Mouse (Mus musculus) layer of hippocampus, adult 2 months (tissue): ENCODE results near the gene Nr4a1. TPM values are rescaled to one million over a fixed set of nuclear protein-coding genes. Genes with fewer than 3 reads are reported as not detected.
A peak's percentile ranks its signal among the peaks of the same experiment; 100 is the strongest.

ENCODE experiments used
- DNase-seq, 2 experiments: peaks; one replicate each; pipeline ENCODE4 v3.0.0; 2022; ENCODE audit warnings: low spot score in 2 of 2
- H3K27ac ChIP-seq: fragments of 200-600 bp; 2 replicates; pipeline ENCODE4 v1.8.1; 2022
- H3K4me3 ChIP-seq: fragments of 200-600 bp; 2 replicates; pipeline ENCODE4 v1.8.1; 2022; ENCODE audit warnings: mild to moderate bottlenecking
- CTCF ChIP-seq: fragments of 200-600 bp; conservative IDR thresholded peaks from 2 replicates; pipeline ENCODE4 v1.8.1; 2022; ENCODE audit warnings: antibody characterized with exemption, mild to moderate bottlenecking, moderate library complexity
- total RNA-seq, 2 experiments: library from RNA; stranded (reverse); gene quantifications; 2 replicates each; pipeline ENCODE4 v1.2.3; 2021

Nr4a1 gene
- total RNA-seq, 2 experiments from 2014 or later: 39.8 to 54.8 TPM

DNA sequence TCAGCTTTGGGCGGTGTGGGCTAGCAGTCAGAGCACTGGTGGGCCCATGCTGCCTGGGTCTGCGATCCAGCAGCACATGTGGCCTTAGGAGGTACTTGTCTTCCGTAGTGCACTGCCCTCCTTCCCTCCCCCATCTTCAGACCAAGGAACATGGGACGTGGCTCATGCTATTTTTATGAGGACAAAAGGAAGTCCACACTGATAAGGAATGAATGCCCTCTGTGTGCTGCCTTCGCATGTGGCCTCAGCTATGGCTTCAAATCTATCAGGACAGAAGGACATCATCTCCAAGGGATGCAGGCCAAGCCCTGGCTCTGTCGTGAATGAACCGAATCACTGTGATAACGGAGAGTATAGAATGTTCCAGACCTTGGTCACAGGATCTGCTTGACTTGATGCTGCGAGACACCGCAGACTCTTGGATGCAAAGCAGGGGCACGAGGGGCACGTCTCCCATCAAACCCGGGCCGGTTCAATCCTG lies 45.5 kb downstream of the Nr4a1 start:
- H3K4me3 ChIP-seq: no peak overlapping the region
- no peak for TF ChIP-seq CTCF

DNA sequence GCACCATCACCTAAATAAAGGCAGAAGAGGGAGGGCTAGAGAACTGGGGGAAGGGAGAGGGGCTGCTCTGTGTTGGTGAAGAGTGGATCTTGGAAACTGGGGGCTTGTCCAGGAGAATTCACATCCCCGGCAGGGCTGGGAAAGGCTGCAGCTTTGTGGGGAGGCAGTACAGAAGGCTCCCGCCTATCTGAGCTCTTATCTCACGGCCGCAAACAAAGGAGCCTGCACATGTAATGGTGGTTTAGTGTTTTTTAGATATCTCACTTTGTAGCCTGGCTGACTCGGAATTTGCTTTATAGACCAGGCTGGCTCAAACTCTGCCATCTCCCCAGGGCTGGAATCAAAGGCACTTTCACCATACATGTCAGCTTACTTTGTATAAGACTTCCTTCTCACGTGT lies 46.1 kb downstream of the Nr4a1 start:
- H3K4me3 ChIP-seq: no peak overlapping the region
- no peak for DNase-seq
- TF ChIP-seq CTCF: no peak
- no peak overlapping the region for H3K27ac ChIP-seq

More for the DNA sequence above, 45.5 kb downstream of the Nr4a1 start:
- no peak overlapping the region for H3K27ac ChIP-seq
- no peak for DNase-seq

GRCm38 (mm10) chr15:101302201-101302600 lies 48.1 kb downstream of the Nr4a1 start:
- no peak for DNase-seq
- TF ChIP-seq CTCF: no peak
- H3K4me3 ChIP-seq: no peak overlapping the region
- no peak overlapping the region for H3K27ac ChIP-seq

DNA sequence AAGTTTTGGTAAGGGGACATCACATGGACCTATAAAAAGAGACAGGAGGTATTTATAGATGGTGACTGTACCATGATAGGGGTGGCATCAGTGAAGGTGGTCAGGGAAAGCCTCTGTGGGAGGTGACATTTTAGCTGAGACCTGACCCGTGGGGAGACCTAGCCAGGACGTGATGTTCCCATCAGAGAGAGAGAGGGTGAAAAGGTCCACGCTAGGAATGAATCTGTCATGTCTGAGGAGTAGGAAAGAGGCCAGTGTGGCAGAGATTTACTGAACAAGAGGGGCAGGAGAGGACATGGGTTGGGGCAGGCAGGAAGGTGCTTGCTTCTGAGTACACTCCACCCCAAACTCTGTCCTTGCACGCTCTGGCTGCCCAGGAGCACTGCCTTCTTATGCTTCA lies 49.8 kb downstream of the Nr4a1 start:
- Histone ChIP-seq H3K4me3 (no peak overlapping the region), H3K27ac (no peak overlapping the region)
- DNase-seq: no peak
- no peak for TF ChIP-seq CTCF

GRCm38 (mm10) chr15:101306459-101306858 lies 52.4 kb downstream of the Nr4a1 start:
- Histone ChIP-seq H3K4me3 (no peak overlapping the region), H3K27ac (peak overlapping the region; percentile 90)
- TF ChIP-seq CTCF: no peak
- peak; percentile 67 to 69 for DNase-seq

DNA sequence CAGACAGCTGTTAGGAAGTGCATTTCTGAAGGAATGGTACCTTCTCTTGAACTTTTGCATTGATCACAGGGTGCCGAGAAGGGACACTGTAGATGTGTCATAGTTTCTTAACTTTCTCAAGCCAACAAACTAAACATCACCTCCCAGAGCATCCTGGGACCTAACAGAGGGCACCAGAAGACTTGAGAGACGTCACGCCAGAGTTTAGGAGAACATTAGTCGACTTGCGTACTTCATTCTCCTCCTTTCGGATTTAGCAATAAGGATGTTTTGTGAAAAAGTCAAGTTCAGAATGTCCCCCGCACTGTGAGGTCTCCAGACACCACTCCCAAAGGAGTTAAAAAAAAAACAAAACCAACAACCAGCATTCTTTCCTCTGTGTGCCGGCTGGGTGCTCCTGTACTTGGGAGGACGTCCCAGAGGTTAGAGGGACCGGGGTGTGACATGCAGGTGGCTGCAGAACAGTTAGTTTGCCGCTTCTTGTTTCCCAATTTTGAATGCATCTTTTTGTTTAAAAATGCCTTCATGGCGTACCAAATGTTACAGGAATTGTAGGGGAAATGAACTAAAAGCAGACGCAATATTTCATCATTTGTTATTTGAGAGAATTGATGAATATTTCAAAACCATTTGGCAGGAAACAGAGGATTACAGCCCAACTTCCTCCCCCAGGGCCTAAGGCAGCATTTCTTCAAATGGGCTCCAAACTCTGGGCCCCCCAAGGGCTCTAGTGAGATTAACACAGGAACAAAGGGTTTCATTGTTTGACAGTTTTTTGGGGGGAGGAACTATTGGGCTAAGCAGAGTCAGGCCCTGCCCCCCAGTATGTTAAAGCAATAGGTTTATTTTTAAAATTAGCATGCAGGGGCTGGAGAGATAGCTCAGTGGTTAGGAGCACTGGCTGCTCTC lies 54.6 kb downstream of the Nr4a1 start:
- TF ChIP-seq CTCF: no peak
- peak; percentile 48 to 54 for DNase-seq
- Histone ChIP-seq H3K4me3 (no peak overlapping the region), H3K27ac (peak overlapping the region; percentile 90)

GRCm38 (mm10) chr15:101309493-101309892 lies 55.4 kb downstream of the Nr4a1 start:
- TF ChIP-seq CTCF: no peak
- H3K4me3 ChIP-seq: no peak overlapping the region
- no peak for DNase-seq
- peak overlapping the region; percentile 90 for H3K27ac ChIP-seq

- no peak for TF ChIP-seq CTCF
- H3K27ac ChIP-seq: peak overlapping the region; percentile 94
- DNase-seq: peak; percentile 48 to 71
- H3K4me3 ChIP-seq: no peak overlapping the region
These were observed 57.2 kb downstream of the Nr4a1 start for GRCm38 (mm10) chr15:101311087-101311770.

- DNase-seq: no peak
- H3K4me3 ChIP-seq: no peak overlapping the region
- no peak for TF ChIP-seq CTCF
- peak overlapping the region; percentile 94 for H3K27ac ChIP-seq
These were observed 57.9 kb downstream of the Nr4a1 start for GRCm38 (mm10) chr15:101312006-101312405.

GRCm38 (mm10) chr15:101315378-101315777 lies 61.3 kb downstream of the Nr4a1 start:
- no peak for DNase-seq
- TF ChIP-seq CTCF: no peak
- no peak overlapping the region for H3K4me3 ChIP-seq
- H3K27ac ChIP-seq: peak overlapping the region; percentile 68

DNA sequence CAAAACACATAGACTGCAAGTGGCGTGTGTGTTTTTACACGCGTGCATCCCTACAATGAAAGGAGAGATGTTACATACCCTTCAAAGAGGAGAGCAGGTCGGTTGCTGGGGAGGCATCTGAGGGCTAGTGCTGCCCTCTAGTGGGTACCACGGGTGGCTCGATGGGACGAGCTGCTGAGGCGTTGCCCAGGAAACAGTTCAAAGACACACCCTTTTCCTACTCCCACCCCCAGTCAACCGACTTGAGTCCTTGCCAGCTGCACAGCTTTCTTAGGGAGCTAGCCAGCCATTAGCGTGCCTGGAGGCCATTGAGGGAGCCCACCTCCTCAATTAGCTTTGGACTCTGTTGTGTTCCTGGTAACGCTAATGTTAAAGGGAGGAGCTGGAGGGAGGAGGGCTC lies 61.8 kb downstream of the Nr4a1 start:
- peak; percentile 96 for TF ChIP-seq CTCF
- Histone ChIP-seq H3K4me3 (peak overlapping the region; percentile 60), H3K27ac (peak overlapping the region; percentile 68)
- peak; percentile 94 for DNase-seq

DNA sequence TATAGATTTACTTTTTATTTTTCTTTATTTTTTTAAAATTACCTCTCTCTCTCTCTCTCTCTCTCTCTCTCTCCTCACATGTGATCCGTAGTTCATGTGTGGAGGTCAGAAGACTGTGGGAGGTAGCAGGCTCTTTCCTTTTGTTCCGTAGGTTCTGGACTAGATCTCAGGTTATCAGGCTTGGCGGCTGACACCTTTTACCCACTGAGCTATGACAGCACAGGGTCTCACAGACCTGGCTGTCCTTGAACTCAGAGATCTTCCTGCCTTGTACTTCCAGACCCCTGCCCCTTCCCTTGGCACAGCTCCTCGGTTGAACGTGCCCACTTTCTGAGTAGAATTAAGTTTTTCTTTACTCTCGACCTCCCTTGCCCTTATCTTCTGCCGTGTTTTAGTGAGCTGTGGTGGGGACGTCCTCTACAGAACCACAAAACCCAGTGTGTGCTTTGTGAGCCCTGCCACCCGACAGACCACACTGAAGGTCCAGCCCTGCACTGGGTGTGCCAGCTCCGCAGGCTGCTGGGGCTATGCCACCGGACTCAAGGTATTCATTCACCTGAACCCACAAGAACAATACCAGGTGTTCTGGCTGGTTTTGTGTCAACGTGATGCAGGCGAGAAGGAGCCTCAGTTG lies 62.3 kb downstream of the Nr4a1 start:
- H3K27ac ChIP-seq: peak overlapping the region; percentile 68
- peak overlapping the region; percentile 60 for H3K4me3 ChIP-seq
- DNase-seq: no peak
- no peak for TF ChIP-seq CTCF
